In genomic region chr12:92801121-92801520, GRCm38 (mm10) we compare ENCODE assay signal across 17 mouse cellular contexts.
DNase-seq lines count a peak whose midpoint lies in the region; ATAC-seq lines count a peak whose summit lies in the region.
"Had no signal": no experiment of that assay in that cellular context is flagged by ENCODE, and none has a peak within 500 bp of the region (broad histone marks: within the 10 kb centered on the region; RNA-seq: fewer than 3 reads in every experiment).

No protein-coding gene starts in this region.

- no peak for DNase-seq in cerebellum, postnatal 4 days (ENCODE audit: low spot score in 2 of 2)
- peak; percentile 25 to 38 for DNase-seq in cerebellum, adult 18-20 months
- peak; percentile 74 to 76 for DNase-seq in cerebellum, postnatal 10 days
- DNase-seq in embryo, embryonic 11 days: no peak
- no peak for DNase-seq in ovary, postnatal 10 days (ENCODE audit: low spot score)
- DNase-seq: adrenal gland, postnatal 10 days; B cell, adult 2 months; forebrain, postnatal 0 days; gastrocnemius, adult 2 months; gastrocnemius, postnatal 36 days; heart, adult 11 months; heart, postnatal 36 days had no signal

- peak; percentile 52; the same call in 1 of the 2 replicates for ATAC-seq in cerebellum, adult (ENCODE audit: insufficient number of reproducible peaks, low FRiP score, low TSS enrichment)
- ATAC-seq in megakaryocyte-erythroid progenitor cell, adult 5-6 weeks (replicated peaks; ENCODE audit: low FRiP score, low TSS enrichment, poor library complexity, severe bottlenecking): no peak
- ATAC-seq: CD4-positive, CD25-positive, alpha-beta regulatory T cell, adult 4 months; forebrain, embryonic 13.5 days; forebrain, postnatal 0 days; intestine, embryonic 16.5 days had no signal

Comparison
In these comparisons a context has a peak if more than half of its experiments do, and no peak if none do; other contexts are left out.
1. DNase-seq: peak in cerebellum, adult 18-20 months (2 of 2) and cerebellum, postnatal 10 days (2 of 2); none in cerebellum, postnatal 4 days (0 of 2), embryo, embryonic 11 days (single experiment) and ovary, postnatal 10 days (single experiment).